Mouse (Mus musculus) retina, postnatal 7 days (tissue): Measurements from ENCODE around the gene Hint2.

Experiments
- DNase-seq: peaks from one replicate; pipeline ENCODE4 v3.0.0-alpha.2; 2012; ENCODE audit warnings: low read depth, low spot score

Gene Hint2

GRCm38 (mm10) chr4:43656339-43657109, at the start of gene Hint2:
Hint2 (minus strand) TSS chr4:43656466.
- peak; percentile 96 for DNase-seq

GRCm38 (mm10) chr4:43705991-43706390, 49.7 kb upstream of the Hint2 start:
- no peak for DNase-seq

DNA sequence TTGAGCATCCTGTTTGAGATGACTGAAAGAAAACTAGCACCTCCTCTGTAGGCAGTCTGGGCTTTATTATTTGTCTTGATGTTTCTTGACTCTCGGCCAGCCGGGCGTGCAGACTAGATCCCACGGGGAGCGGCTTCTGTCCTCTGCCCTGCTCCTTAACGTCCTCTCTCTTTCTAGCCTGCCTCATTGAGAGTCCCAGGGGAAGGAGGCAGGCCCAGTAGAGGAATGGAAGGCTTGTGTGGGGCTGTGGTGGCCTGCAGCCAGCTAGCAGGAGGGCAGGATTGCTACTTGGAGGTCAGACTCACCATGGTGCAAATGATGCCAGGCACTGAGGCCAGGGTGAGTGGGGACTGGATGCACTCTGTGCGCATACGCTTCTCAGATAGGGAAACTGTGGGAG, 47.6 kb upstream of the Hint2 start:
- DNase-seq, result no peak

DNA sequence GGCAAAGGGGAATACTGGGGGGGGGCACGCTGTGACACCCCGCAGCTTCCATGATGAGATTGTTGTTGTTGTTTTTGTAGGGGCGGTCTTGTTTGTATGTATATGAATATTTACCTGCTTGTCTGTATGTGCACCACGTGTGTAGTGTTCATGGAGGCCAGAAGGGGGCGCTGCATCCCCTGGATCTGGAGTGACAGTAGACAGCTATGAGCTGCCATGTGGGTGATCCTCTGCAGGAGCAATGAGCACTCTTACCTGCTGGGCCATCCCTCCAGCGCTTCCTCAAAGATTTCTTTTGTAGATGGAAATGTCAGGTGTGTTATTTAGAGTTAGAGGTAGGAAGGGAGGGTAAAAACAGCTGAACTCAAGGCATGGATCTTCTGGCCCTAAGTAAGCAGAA, 47.2 kb upstream of the Hint2 start:
- DNase-seq, result no peak

DNA sequence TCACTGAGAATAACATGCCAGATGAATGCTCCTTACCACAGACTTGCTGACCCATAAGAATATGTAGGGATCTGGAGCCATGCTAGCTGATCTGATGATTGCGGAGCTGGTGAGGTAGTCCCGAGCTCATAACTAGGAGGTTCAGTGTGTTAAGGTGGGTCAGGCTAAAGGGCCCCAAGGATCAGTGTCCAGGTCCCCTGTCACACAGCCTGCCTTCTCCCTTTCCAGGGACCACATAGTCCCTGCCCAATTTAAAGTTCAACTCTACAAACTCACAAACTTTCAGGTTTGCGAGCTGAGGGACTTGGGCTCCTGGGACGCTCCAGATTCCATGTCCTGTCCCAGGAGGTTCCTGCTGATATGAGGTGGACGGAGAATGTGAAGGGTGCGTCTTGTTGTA, 44.4 kb upstream of the Hint2 start, which contains the start of gene Olfr70:
Olfr70 (minus strand) TSS at position 101 of the 400 bp plus-strand sequence.
- DNase-seq, result no peak

DNA sequence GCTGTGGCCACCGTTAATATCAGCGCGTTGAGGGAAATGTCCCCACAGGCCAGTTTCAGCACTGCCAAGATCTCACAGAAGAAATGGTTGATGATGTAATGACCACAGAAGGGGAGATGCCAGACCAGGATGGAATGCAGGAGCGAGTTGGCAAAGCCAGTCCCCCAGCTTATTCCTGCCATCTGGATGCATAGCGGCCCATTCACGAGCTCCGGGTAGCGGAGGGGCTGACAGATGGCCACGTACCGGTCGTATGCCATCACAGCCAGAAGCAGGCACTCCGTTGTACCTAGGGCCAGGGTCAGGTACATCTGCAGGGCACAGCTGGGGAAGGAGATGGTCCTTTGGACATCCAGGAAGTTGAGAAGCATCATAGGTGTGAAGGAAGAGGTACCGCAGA, 40.3 kb upstream of the Hint2 start:
- DNase-seq, result no peak

- no peak for DNase-seq
These were observed 39.0 kb upstream of the Hint2 start for GRCm38 (mm10) chr4:43695249-43695671.

DNA sequence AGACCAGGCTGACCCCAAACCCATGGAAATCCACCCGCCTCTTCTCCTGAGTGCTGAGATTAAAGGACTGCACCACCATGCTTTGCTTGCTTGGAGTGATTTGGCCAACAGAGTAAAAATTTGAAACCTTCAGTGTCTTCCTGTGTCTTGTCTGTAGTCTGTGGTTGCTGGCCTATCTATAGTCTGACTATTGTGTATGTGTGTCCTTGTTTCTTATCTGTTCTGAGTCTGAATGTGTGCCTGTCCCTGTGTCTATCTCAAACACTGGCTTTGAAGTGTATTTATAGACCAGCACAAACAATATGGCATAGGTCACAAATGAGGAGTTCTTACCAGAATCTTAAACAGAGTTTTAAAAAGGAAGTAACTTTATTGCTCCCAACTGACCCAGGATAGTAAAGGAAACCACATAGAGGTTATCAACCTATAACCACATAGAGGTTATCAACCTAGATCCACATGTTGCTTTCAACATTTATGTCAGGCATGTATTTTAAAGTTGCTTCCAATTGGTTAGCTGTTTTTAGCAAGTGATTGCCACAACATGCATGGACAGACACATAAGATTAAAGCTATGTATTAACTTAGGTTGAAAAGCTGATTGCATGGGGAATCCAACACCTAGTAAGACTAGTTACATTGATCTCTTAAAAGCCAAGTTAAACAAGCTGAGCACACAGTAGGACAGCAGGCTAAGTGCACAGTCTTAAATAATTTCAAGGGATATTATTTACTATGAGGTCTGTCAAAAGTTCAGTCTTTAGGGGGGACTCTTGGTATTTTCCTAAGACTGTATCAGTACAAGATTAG, 38.4 kb upstream of the Hint2 start:
- no peak for DNase-seq

DNA sequence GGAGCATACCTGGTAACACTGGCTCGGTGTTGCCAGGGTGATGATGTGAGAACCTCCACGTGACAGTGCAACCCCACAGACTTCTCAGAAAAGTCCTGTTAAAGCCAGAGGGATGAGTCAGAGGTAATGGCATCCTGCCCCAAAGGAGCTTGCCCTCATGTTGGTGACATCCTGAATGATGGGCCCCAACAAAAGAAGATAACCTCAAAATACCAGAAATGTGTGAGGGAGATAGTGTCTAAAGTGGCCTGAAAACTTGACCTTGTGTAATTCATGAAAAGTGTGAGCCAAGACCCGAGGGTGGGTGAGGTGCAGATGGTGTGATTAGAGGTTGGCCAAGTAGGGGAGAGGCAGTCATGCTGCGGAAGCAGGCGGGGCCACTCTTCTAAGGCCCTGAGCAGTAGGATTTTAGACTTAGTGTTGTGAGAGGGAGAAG, 37.6 kb upstream of the Hint2 start:
- no peak for DNase-seq

DNA sequence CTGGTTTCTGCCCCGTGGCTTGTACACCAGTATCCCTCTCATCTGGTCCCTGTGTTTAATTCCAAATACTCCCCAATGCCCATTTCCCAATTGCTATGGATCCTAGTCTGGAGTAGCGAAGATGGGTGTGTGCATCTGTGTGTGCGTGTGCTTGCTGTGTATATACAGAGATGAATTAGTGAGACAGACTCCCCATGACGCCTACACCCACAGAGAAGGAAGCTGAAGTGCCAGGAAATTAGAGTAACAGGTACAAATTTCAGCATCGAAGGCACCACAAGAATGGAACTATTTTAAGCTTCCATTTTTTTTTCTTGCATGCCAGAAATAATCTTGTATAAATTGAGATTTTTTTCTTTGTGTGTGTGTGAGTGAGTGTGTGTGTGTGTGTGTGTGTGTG, 34.8 kb upstream of the Hint2 start:
- DNase-seq, result no peak

GRCm38 (mm10) chr4:43690021-43690420, 33.8 kb upstream of the Hint2 start:
- DNase-seq, result no peak

DNA sequence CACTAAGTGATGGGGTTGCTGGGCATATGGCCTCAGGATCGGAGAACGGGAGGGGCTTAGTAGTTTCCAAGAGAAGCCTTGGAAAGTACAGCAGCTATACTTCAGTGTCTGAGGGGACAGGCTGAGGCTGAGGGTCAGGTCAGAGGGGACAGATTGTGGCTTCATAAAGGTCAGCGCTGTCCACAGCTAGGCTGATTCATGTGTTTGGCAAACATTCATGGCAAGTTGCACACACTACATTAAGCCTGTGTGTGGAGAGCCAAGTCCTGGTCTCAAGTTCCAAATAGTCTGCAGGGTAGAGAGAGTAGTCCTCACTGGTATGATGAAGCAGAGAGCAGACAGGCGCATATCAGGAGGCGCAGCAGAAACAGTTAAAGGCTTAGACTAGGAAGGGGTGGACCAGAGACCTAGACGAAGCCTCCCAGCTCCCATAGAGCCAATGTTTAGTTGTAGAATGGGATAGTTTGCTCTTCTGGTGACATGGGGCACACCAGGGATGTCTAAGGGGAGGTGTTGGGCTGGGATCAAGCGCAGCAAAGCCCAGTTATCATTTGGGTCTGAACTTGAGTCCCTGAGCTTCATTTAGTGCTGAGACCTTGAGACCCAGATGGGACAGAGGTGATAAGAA, 23.3 kb upstream of the Hint2 start:
- no peak for DNase-seq

DNA sequence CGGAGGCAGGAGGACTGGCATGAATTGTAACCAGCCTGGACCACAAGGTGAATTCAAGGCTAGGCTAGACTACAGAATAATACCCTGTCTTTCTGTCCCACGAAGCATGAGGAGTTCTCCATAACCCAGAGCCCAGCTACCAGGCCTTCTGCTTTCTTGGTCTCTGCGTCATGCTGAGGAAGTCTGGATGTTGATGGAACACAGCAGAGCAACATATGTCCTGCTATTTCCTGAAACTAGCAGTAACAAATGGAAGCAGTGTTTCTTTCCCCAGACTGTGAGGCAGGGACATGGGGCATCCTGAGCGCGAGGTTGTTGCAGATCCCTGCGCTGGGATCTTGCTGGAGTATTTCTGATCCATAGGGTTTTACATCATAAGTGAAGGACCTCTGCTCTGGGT, 22.3 kb upstream of the Hint2 start:
- no peak for DNase-seq

GRCm38 (mm10) chr4:43675608-43676007, 19.3 kb upstream of the Hint2 start:
- no peak for DNase-seq

DNA sequence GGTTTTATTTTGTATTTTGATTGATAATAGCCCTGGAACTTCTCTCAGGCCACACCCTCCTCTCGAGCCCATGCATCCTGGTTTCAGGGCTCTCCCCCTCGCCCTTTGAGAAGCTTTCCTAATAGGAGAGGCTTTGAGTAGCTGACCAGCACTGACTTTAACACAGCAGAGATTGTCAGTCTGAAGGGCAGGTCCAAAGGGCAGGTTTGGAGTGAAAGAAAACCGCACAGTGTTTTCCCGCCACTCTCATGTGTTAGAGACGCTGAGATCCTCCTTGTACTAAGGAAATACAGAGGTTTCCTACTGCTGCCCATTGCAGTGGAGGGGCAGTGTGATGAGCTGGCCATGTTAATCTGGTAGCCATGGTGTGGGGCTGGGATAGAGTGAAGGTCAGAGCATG, 18.7 kb upstream of the Hint2 start:
- no peak for DNase-seq

DNA sequence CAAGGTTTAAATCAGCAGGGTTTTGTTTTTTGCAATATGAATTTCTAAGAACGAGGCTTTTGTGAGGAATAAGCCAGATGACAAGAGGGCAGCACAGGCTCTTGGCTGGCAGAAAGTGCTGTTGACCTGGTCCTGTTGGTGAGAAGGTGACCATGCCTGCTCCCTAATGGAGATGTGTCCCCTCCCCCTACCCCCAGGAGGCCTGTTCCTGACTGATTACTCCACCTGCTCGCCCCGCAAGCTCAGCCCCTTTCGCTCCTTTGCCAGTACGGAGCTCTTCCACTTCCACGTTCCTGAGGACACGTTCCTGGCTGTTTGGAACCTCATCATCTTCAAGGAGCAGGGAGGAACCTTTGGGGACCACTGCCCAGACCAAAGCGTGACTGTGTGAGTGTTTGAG, 17.4 kb upstream of the Hint2 start:
- DNase-seq, result no peak

GRCm38 (mm10) chr4:43672070-43672469, 15.8 kb upstream of the Hint2 start:
- DNase-seq, result peak; percentile 93

GRCm38 (mm10) chr4:43669428-43669794, 13.1 kb upstream of the Hint2 start:
- DNase-seq, result no peak

DNA sequence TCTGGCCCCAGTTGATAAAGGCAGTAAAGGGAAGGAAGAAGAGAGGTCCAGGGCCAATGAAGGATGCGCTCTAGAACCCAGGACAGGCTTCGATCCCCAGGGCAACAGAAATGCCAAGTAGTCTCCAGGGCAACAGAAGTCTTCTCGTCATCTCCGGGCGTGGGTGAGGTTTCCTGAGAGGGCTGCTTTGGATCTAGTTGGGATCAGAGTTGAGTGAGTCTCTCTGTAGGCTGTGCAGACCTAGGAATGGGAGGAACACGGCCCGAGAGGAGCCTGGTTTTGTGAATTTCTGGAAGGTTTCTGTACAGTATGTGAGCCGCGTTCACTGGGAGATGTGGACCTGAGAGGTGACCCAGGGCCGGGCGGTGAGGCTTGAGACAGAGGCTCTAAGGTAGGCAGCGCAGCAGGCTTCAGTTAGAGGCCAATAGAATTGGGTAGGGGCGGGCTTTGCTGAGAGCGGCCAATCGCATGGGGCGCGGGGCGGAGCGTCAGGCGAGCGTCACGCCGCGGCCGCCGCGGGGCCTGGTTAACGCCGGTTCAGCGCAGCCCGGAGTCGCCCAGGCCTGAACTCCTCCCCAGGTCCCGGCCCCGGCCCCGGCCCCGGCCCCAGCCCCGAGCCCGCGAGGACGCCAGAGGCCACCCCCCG, 12.6 kb upstream of the Hint2 start, which contains the start of the genes Tmem8b and Fam221b:
Tmem8b (plus strand) TSS at position 190 of the 646 bp plus-strand sequence.
Fam221b (minus strand) TSS at position 364 of the 646 bp plus-strand sequence.
- peak; percentile 70 for DNase-seq

- DNase-seq, result no peak
These were observed 10.1 kb upstream of the Hint2 start for GRCm38 (mm10) chr4:43666412-43666811.

GRCm38 (mm10) chr4:43657146-43657545, 880 bp upstream of the Hint2 start:
- no peak for DNase-seq
